Mouse (Mus musculus) urinary bladder, postnatal 36 days (tissue): ENCODE measurements around the gene Slc30a6.
"Not testable (repeated sequence)": the region's sequence is repeated elsewhere in the genome, so short reads cannot be mapped to it uniquely, and the experiment has no call there.

ENCODE experiments used
- DNase-seq, 2 experiments: peaks; one replicate each; pipeline ENCODE4 v3.0.0; 2022; ENCODE audit warnings: low spot score in 2 of 2, mixed read lengths in 1 of 2

Gene Slc30a6

GRCm38 (mm10) chr17:74449776-74450175 lies 54.4 kb downstream of the Slc30a6 start:
- DNase-seq = no peak

- no peak for DNase-seq
Observed at GRCm38 (mm10) chr17:74453928-74454327, 58.5 kb downstream of the Slc30a6 start.

GRCm38 (mm10) chr17:74454660-74455059 lies 59.3 kb downstream of the Slc30a6 start:
- DNase-seq = no peak

- no peak for DNase-seq
Observed at GRCm38 (mm10) chr17:74455426-74455825, 60.0 kb downstream of the Slc30a6 start.

GRCm38 (mm10) chr17:74456825-74457224 lies 61.4 kb downstream of the Slc30a6 start:
- DNase-seq = no peak

GRCm38 (mm10) chr17:74457972-74458677 lies 62.7 kb downstream of the Slc30a6 start:
- no peak for DNase-seq

GRCm38 (mm10) chr17:74458711-74459408 lies 63.5 kb downstream of the Slc30a6 start, which contains the start of gene Nlrc4:
TSS of gene Nlrc4 (minus strand) at chr17:74459142.
- no peak for DNase-seq

GRCm38 (mm10) chr17:74463510-74463909 lies 68.1 kb downstream of the Slc30a6 start:
- no peak for DNase-seq

GRCm38 (mm10) chr17:74467981-74468380 lies 72.6 kb downstream of the Slc30a6 start:
- DNase-seq = not testable (repeated sequence)

GRCm38 (mm10) chr17:74470133-74470532 lies 74.7 kb downstream of the Slc30a6 start:
- not testable (repeated sequence) for DNase-seq
